Mouse (Mus musculus): ENCODE measurements around the gene Mybpc1. TPM values are rescaled to one million over a fixed set of nuclear protein-coding genes. Genes with fewer than 3 reads are reported as not detected.

Gene Mybpc1
- total RNA-seq (2021), result 1,000 to 10,000 TPM in 1 of 2 experiments, 100 to 1,000 TPM in 1; 749 to 2,272 TPM
- long read RNA-seq, experiment 1, transcript Mybpc1-202 (29 exons, 3,922 nt), result major isoform, 967 of 3,131 reads
- long read RNA-seq, experiment 1, transcript Mybpc1-201 (29 exons, 3,752 nt), result minor isoform, 13 of 3,131 reads
- long read RNA-seq, experiment 1, partial matches to known transcripts, result 231 of 3,131 reads
- long read RNA-seq, experiment 1, other reads (novel, unspliced or antisense), result 1,920 of 3,131 reads
- long read RNA-seq, experiment 2, transcript Mybpc1-202 (29 exons, 3,922 nt), result major isoform, 695 of 1,948 reads
- long read RNA-seq, experiment 2, partial matches to known transcripts, result 137 of 1,948 reads
- long read RNA-seq, experiment 2, other reads (novel, unspliced or antisense), result 1,112 of 1,948 reads

- peak; percentile 72 for DNase-seq
Observed at GRCm38 (mm10) chr10:88604943-88605342, at the start of gene Mybpc1. Gene Mybpc1, minus strand, starts transcription at chr10:88605152.

DNA sequence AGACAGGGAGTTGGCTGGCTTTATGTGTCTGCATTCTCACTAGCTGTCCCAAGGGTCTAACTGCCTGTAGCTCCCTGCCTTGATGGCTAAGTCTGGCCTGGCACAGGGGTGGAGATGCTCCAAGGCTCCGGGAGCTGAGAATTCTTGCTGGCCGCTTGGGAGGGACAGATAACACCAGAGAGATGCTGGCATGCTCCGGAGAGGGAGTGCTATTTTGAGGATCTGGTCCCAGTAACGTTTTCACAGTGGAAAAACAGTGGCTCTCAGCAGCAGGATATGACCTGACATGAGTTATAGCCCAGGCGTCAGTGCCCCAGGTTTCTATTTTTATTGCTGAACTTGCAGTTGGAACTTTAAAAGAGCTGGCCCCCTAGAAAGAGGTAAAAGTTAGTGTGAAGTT is 40.5 kb upstream of the Mybpc1 start:
- Histone ChIP-seq H3K4me3 (peak overlapping the region; percentile 21; the same call in 1 of the 2 replicates), H3K27ac (peak overlapping the region; percentile 85)
- TF ChIP-seq CTCF (IDR thresholded peaks at IDR 0.05), result no peak
- DNase-seq, result peak; percentile 80
- intact Hi-C loops (cut with DNase I), result no loop called here

More at GRCm38 (mm10) chr10:88604943-88605342, at the start of gene Mybpc1:
- intact Hi-C loops (cut with DNase I), result loop anchor here (1.0 to 5.0 kb wide), 2 partner anchors 17 to 62 kb away; no protein-coding TSS in a partner anchor
- peak; percentile 10; the same call in 1 of the 2 replicates for TF ChIP-seq CTCF (IDR thresholded peaks at IDR 0.05)
- H3K4me3 ChIP-seq, result peak within 1 kb of the TSS; percentile 59
- H3K27ac ChIP-seq, result peak within 1 kb of the TSS; percentile 85

DNA sequence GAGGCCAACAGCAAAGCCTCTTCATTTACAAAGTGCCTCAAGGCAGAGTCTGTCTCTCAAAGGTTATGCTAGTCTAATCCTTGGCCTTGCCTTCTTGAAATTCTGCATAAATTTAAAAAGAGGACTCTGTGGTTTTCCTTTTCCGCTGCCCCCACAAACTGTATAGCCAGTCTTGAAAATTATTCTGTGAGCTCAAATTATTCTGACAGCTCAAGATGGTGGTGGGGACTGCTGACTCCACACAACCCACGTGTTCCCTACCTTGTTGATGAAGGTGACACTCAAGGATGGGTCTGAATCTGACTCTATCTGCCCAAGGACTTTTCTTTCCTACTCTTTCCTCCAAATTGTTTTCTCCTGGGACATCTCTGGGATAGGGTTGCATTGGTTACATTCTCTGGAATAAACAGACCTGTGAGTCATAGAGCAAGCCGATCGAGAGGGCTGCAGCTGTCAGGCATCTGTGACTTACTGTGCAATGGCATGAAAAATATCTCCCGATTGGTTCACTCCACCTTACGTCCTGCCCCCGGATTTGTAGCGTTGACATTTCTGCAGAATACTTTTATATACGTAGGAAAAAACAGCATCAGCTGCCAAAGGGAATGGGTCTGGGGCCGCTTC is 26.5 kb upstream of the Mybpc1 start:
- peak overlapping the region; percentile 45 for H3K4me3 ChIP-seq
- H3K27ac ChIP-seq, result peak overlapping the region; percentile 65
- intact Hi-C loops (cut with DNase I), result no loop called here
- no peak for DNase-seq
- TF ChIP-seq CTCF (IDR thresholded peaks at IDR 0.05), result no peak

DNA sequence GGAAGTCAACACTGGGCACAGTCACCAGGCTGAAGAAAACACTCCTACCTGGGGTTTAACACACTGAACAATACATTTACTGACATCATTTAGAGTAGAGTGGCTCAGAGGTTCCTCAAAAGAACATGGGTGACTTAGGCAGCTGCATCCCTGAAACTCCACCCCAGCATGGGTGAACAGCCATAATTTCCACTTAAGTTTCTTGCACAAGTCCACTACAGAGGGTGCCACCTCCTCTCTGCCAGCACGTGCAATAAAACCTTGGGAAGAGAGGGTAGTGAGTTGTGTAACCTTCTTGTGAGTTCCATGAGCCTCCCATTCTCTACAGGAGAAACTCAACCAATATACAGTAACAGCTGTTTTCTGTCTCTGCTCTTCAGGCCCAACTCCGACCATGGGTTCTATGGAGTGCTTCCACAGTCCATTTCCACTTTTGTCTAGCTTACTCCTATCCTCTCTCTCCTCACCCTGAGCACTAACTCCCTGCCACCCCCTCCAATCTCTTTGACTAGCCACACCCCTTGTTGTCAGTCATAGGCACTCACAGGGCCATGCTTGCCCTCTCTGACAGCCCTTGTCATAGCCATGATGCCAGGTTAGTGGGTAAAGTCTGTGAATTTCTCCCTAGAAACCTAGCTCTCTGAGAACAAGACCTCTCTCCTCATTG is 25.8 kb upstream of the Mybpc1 start:
- intact Hi-C loops (cut with DNase I), result no loop called here
- no peak overlapping the region; the same call in 1 of the 2 replicates for H3K27ac ChIP-seq

DNA sequence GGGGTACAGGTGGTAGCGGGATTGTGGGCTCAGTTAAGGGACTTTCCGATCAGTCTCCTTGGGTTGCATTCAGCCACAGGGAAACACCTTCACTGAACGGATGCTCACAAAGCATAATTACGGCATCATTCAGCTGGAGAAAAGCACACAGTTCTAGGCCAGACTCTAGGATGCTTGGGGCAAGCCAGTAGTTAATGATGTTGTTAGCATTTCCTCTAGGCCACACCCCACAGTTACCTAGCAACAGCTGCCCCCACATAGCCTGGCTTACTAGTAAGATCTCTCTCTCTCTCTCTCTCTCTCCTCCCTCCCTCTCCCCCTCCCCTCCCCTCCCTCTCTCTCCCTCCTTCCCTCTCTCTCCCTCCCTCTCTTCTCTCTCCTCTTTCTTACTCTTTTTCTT is 22.1 kb upstream of the Mybpc1 start:
- Histone ChIP-seq H3K27ac (no peak overlapping the region), H3K4me3 (no peak overlapping the region)
- no peak for DNase-seq
- intact Hi-C loops (cut with DNase I), result no loop called here
- no peak for TF ChIP-seq CTCF (IDR thresholded peaks at IDR 0.05)

More for the DNA sequence above, 25.8 kb upstream of the Mybpc1 start:
- no peak for TF ChIP-seq CTCF (IDR thresholded peaks at IDR 0.05)
- no peak for DNase-seq
- H3K4me3 ChIP-seq, result no peak overlapping the region

DNA sequence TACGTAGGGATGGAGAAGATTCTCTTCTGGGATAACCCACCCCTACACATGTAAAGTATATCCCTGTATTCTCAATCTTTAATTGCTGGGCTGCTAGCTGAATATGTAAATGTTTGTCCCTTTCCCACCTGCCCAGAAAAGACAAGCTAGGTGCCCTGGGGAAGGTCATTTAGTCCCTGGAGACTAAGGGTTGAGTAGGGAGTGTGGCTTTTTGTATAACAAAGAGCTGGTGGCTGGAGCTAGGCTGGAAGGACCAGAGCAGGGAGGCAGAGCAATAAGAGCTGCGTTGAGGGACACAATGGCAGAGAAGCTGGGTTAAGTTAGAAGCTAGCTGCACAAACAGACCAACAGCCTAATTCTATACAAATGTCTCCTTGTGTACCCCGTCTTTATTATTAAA is 21.2 kb upstream of the Mybpc1 start:
- intact Hi-C loops (cut with DNase I), result no loop called here
- no peak for DNase-seq
- H3K27ac ChIP-seq, result no peak overlapping the region
- no peak overlapping the region for H3K4me3 ChIP-seq
- TF ChIP-seq CTCF (IDR thresholded peaks at IDR 0.05), result no peak

- peak; percentile 28 for DNase-seq
- intact Hi-C loops (cut with DNase I), result no loop called here
- 0 out of 2 replicates have a peak overlapping the region, but pooled peaks have one; percentile 31 for H3K27ac ChIP-seq
- H3K4me3 ChIP-seq, result no peak overlapping the region
- no peak for TF ChIP-seq CTCF (IDR thresholded peaks at IDR 0.05)
Observed at GRCm38 (mm10) chr10:88624300-88624699, 19.3 kb upstream of the Mybpc1 start.

DNA sequence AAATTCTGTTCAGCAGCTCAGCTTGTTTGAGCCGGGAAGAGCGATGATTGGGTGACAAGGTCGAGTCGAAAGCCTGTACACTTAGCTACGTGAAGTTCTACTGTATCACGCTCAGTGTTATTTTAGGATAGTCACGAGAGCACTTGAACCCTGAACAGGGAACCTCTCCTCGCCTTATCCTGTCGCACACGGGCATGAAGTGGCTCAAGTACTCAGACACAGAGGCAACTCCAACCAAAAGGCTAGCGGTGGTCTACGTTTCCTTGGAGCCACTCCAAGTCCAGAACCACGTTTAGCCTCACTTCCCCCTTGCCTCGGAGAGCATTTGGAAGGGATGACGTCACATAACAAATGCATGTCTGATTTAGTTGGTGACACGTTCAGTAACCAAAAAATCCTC is 17.7 kb upstream of the Mybpc1 start:
- intact Hi-C loops (cut with DNase I), result loop anchor here (1.0 kb wide), 1 partner anchor 17 kb away; the partner anchor contains the start of gene Mybpc1
- H3K27ac ChIP-seq, result peak overlapping the region; percentile 78

DNA sequence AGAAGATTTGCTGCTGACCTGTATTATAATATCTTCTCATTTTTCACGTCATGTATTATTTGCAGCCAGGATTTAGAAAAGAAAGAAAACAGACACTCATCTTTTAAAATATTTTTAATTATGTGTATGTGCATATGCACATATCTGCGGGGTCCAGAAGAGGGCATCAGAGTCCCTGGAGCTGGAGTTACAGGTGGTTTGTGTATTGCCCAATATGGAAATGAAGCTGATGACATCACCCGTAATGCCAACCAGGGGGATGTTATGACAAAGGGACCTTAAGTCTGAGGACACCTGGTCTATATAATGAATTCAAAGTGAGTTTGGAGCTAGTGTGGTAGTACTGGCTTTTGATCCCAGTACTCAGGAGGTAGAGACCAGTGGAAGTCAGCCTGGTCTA is 15.9 kb upstream of the Mybpc1 start:
- no peak overlapping the region for H3K4me3 ChIP-seq
- H3K27ac ChIP-seq, result no peak overlapping the region
- intact Hi-C loops (cut with DNase I), result no loop called here
- TF ChIP-seq CTCF (IDR thresholded peaks at IDR 0.05), result peak; percentile 35; the same call in 1 of the 2 replicates
- DNase-seq, result no peak

More for the DNA sequence above, 17.7 kb upstream of the Mybpc1 start:
- TF ChIP-seq CTCF (IDR thresholded peaks at IDR 0.05), result no peak
- no peak for DNase-seq
- peak overlapping the region; percentile 55 for H3K4me3 ChIP-seq

GRCm38 (mm10) chr10:88613051-88613450 is 8.1 kb upstream of the Mybpc1 start:
- no peak overlapping the region for H3K27ac ChIP-seq
- intact Hi-C loops (cut with DNase I), result no loop called here
- no peak overlapping the region for H3K4me3 ChIP-seq
- DNase-seq, result no peak
- no peak for TF ChIP-seq CTCF (IDR thresholded peaks at IDR 0.05)

DNA sequence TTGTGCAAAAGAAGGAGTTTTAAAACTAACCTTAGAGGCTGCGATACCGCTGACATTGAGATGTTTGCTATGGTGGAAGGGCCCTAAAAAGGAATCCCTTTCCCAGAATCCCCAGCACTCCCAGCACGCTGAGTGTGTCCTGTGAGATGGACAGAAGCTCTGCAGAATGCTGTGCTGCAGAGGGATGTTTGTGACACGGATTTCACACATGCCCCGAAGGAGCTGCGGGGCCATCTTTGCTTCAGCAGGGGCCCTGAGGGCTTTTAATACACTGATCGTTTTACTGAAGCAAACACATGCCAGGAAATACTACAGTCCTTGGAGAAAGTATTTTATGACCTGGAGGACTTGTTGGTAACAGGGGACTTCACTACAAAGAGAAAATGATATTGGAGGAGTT is 1.7 kb upstream of the Mybpc1 start:
- DNase-seq, result no peak
- H3K27ac ChIP-seq, result peak overlapping the region; percentile 4; the same call in 1 of the 2 replicates
- no peak overlapping the region for H3K4me3 ChIP-seq
- no peak for TF ChIP-seq CTCF (IDR thresholded peaks at IDR 0.05)
- intact Hi-C loops (cut with DNase I), result loop anchor here (5.0 kb wide), 1 partner anchor 61 kb away; no protein-coding TSS in a partner anchor

- intact Hi-C loops (cut with DNase I), result loop anchor here (5.0 kb wide), 1 partner anchor 61 kb away; no protein-coding TSS in a partner anchor
Observed at GRCm38 (mm10) chr10:88606065-88606464, 1.1 kb upstream of the Mybpc1 start.

More at GRCm38 (mm10) chr10:88606065-88606464, 1.1 kb upstream of the Mybpc1 start:
- TF ChIP-seq CTCF (IDR thresholded peaks at IDR 0.05), result no peak
- H3K27ac ChIP-seq, result peak overlapping the region; percentile 4; the same call in 1 of the 2 replicates
- H3K4me3 ChIP-seq, result no peak overlapping the region
- no peak for DNase-seq

Measured in gastrocnemius, adult 2 months (tissue).